Mouse (Mus musculus): ENCODE results near the gene Ptprr.
A peak's percentile ranks its signal among the peaks of the same experiment; 100 is the strongest.

DNA sequence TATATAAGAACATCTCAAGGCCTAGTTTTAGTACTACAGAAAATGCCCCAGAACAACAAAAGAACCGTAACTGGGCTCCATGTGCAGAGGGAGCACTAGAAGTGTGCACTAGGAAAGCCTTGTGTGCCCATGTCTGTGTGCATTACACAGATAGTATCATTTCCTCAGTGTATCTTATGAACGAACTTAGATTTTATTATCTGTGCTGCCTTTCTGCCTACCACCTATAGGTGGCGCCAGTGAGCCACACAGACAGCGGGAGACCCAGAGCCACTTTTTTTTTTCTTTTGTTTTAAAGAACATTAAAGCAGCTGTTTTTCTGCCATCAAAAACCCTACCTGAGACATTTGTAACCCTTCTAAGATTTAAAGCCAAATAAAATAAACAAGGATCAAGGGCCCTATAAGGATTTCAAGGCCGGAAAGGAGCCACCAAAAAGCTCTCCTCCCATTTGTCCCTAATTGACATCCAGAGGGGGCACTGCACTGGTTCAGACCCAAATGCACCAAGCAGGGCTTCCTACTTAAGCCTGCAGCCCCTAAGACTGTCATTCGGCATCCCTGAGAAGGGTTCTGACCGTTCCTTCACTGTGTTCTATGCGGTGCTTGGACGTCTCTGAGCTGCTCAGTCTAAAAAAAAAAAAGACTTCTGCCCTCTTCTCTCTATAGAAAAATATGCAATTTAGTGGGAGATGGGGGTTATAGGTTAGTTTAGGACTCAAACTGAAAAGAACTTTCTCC, 190.1 kb downstream of the Ptprr start:
- TF ChIP-seq POLR2A (IDR thresholded peaks at IDR 0.05; ENCODE audit: insufficient read depth, low read depth, low read length): no peak
- peak; percentile 100; the same call in 1 of the 2 replicates for TF ChIP-seq CTCF (IDR thresholded peaks at IDR 0.05)
- TF ChIP-seq EP300 (IDR thresholded peaks at IDR 0.05; ENCODE audit: insufficient read depth, low read depth, low read length): peak; percentile 75; the same call in 1 of the 2 replicates

Measured in heart, adult 2 months (tissue).